Mouse (Mus musculus) induced T-regulatory cell, adult 2 months (primary cell): ENCODE results near the gene Insl3.
A peak's percentile ranks its signal among the peaks of the same experiment; 100 is the strongest.
"Not testable (repeated sequence)": the region's sequence is repeated elsewhere in the genome, so short reads cannot be mapped to it uniquely, and the experiment has no call there.

ENCODE experiments used
- DNase-seq: peaks from one replicate; pipeline ENCODE4 v3.0.0-alpha.2; 2012; ENCODE audit warnings: low read depth

Insl3 gene

DNA sequence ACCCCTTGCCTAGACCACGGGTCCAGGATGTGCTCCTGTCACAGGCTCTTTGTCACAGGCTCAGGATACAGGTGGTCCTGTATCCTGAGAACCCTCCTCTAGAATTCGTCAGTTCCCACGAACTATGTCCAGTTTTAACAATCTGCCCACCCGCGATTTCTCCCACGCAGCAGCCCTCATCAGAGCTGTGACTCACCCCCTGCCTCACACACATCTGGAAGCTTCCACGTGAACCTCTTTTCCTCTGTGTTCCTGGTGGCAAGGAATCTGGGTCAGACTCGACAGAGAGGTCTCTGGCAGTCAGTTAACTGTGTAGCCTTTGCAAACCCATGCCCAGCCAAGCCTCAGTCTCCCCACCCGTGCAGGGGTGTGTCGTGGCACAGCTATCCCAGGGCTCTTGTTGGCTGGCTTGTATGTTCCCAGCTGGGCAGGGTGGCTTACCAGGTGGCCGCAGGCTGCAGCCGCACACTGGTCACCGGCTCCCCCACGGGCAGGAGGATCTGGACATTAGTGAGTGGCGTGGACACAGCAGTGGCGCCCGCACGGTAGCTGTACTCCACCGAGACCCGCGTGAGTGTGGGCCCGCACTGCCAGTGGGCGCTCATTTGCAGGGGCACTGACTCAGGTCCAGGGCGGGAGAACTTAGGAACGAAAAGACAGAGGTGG, 20.3 kb downstream of the Insl3 start:
- no peak for DNase-seq

DNA sequence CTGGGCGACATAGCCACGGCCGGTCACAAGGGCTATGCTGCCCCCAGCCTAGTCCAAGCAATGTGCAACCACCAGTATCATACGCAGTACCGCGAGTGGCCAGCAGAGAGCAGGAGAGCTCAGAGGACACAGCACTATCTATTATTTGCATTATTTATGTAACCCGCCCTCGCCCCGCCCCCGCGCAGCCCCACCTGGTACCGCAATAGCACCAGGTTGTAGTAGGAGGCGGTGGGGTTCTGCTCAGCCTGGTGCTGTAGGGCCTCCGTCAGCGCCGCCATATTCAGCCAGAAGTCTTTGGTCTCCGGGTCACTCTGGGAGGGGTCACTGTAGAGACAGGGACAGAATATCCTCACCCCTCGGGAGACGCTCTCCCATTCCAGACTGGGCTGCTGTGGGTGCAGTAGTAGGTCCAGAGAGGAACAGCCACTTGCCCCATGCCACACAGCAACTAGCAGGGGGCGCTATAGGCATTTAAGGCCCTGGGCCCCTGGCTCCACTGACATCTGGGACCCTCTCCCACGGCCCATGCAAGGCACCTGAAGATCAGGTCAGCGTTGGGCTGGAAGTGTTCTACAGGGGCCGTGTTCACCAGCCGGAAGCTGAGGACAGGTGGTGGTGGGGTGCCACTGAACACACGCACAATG, 20.9 kb downstream of the Insl3 start:
- peak; percentile 85 for DNase-seq

DNA sequence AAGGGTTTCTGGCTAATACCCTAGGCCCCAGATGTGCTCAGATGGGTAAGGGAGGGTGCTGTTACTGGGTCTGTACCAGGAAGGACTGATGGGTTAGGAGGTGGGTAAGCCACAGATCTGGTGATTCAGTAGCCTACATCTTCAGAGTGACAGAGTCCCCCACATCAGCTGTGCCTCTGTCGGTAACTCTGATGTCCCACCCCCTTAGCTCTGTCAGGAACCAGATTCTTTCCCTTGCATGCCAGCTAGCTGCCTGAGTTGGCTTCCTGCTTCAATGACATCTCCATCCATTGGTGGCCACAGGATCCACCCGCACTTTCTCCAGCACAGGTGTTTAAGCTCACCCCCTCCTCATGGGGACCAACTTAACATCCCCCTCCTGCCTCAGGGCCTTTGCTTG, 22.6 kb downstream of the Insl3 start:
- no peak for DNase-seq

DNA sequence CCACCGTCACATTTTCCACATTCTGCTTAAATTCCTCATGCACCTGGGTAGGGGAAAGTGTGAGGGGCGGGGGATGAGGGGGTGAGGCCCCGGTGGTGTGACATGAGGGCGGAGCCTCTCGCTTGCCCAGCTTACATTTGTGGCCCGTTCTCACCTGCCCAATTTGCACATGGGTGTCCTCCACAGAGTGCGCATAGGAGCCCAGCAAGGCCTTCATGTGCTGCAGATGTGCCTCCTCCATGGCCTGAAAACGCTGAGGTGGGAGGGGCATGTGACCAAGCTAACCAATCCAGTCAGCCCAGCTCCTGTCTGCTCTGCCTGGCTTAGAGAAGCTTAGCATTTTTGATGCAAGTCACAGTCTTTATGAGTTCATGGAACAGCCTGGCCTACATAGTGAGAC, 26.5 kb downstream of the Insl3 start:
- no peak for DNase-seq

GRCm38 (mm10) chr8:71716561-71717053, 27.6 kb downstream of the Insl3 start:
- DNase-seq = no peak

DNA sequence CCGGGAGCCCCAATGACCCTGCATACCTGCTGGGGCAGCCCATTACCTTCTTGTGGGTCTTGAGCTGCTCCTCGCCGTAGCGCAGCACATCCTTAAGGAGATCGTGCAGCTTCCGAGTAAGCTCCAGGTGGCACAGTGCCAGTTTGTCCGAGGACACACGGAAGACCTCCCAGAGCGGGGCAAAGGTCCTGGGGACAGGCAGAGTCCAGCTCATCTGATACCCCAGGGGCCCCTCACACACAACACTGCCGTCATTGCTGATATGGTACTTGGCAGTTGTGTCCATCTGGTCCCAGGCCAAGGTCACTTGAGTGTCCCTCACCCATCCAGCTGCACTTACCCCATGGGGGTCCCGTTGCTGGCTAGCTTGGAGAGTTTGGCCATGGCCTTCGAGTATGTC, 28.1 kb downstream of the Insl3 start:
- DNase-seq = no peak

- DNase-seq = no peak
Measured at GRCm38 (mm10) chr8:71718252-71718651, 29.2 kb downstream of the Insl3 start.

- DNase-seq = no peak
Measured at GRCm38 (mm10) chr8:71719218-71719617, 30.2 kb downstream of the Insl3 start.

GRCm38 (mm10) chr8:71719928-71720457, 31.0 kb downstream of the Insl3 start:
- DNase-seq = no peak

DNA sequence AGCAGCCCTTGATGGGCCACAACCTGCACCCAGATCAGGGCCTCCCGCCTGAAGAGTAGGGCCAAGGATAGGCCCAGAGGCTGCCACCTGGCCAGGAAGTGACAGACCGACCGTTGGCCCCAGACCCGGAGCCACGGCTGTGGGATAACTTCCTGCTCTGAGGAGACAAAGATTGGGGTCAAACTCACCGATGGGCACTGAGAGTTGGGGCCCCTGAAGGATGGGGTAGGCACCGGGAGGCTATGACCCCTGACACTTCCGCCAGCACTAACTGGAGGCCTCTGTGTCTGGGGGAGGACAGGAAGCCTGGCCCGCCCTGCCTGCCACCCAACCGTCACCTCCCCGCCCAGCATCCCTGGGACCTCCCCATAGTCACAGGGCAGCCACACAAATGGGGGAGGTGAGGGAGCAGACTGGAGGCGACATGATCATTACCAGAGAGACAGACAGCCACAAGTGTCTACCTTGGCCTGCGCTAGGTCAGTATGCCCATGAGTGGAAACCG, 34.1 kb downstream of the Insl3 start:
- DNase-seq = peak; percentile 92

- DNase-seq = no peak
Measured at GRCm38 (mm10) chr8:71724389-71724788, 35.4 kb downstream of the Insl3 start.

DNA sequence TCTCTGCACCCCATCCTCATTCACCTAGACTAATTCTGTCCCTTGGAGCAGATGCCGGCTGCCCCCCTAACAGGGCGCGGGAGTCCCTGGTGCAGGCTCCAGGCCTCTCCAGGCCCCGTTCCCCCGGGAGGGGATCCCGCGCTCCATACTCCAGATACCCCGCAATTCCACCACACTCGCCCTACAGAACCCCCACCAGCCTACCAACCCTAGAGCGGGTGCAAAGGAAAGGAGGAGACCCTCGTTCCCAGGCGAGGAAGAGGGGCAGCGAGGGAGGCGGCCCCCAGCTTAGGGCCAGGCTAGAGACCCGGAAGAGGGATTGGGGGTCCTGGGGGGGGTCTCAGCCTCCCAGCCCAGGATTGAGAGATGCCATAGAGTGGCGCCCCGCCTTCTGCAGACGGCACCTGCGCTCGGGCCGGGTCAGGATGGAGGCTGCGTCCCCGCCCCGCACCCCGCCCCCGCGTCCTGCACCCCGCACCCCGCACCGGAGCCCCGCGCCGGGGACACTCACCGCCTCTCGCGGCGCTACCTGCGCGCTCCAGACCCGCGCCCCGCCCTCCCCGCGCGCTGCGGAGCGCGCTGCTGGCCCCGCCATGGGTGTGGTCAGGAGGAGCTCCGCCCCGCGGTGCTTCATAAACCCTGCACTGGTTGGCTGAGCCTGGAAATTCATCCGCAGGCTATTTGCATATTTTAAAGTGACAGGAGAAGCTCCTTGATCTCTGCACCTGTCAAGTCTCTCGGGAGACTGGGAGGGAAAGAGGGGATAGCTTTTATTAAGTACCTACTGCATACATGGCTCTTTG, 36.3 kb downstream of the Insl3 start, which contains the start of gene Fcho1:
Gene Fcho1, minus strand, starts transcription at position 595 of the 803 bp plus-strand sequence.
- peak; percentile 96 for DNase-seq

DNA sequence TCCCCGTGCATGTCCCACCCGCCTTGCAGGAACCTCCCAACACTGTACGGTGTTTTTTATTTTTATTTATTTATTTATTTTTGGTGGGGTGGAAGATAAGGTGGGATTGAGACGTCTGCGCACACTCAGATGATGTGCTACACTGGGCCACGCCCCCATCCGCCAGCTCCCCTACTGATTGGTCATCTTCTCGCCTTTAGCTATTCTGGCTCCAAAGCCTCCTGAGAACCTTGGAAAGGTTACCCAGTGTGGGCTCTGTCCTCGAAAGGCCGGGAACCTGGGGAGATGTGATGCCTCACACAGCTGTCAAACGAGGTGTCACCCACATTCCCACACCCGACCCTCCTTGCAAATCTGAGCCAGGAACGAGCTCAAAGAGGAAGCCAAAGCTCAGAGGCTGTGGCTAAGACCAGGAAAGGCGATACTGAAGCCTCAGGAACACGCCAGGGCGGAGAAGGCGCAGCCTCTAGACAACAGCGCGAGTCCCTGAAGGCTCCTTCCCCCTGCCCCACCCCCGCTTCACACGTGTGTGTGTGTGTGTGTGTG, 39.3 kb downstream of the Insl3 start:
- peak; percentile 54 for DNase-seq

GRCm38 (mm10) chr8:71728826-71729620, 40.0 kb downstream of the Insl3 start:
- peak; percentile 84 for DNase-seq

DNA sequence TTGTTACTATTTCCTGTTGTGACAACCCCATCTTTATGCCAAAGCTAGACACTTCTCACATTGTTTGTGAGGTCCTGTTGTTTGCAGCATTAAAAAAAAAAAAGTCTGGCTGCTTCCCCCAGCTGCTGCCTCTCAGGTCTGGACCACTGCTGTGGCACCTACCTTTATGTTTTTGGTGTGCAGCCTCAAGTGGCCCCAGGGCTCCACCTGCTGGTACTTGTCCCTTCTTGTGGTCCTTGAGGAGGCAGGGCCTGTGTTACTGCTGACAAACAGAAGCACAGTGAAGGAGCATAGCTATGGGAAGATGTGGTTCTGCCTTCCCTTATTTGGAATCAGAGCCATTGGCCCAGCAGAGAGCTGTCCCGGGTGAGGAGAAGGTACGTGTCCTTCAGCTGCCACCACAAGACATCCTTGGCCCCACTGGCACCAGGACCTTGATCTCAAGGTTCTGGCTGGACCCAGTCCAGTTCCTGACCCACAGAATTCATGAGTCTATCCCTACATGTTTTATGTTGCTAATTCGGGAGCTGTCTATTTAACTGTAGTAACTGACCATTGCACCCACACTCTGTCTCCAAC, 42.7 kb downstream of the Insl3 start:
- peak; percentile 84 for DNase-seq

DNA sequence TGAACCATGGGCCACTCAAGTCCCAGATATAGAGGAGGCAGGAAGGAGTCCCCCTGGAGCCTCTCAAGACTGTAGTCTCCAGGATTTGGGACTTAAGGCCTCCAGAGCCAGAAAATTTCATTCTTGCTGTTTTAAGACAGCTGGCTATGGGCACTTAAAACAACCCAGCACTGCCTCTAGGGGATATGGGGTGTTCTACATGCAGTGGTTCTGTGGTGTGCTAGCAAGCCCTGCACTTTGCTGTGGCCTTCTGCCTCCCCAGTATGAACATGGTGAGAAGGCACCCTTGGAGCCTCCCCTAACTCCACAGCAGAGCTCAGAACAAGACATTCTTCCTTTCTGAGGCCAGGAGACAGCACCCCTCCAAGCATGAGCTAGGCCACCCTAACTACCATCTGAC, 49.3 kb downstream of the Insl3 start:
- DNase-seq = not testable (repeated sequence)
